Mouse (Mus musculus): Measurements from ENCODE around the gene Aldoc. TPM values are rescaled to one million over a fixed set of nuclear protein-coding genes. Genes with fewer than 3 reads are reported as not detected.

Gene Aldoc
- 67.1 and 68.0 TPM in 2 replicates for polyA plus RNA-seq (2012; rRNA removed)

GRCm38 (mm10) chr11:78322860-78323259 lies at the start of gene Aldoc:
Aldoc (plus strand) TSS chr11:78322968.

DNA sequence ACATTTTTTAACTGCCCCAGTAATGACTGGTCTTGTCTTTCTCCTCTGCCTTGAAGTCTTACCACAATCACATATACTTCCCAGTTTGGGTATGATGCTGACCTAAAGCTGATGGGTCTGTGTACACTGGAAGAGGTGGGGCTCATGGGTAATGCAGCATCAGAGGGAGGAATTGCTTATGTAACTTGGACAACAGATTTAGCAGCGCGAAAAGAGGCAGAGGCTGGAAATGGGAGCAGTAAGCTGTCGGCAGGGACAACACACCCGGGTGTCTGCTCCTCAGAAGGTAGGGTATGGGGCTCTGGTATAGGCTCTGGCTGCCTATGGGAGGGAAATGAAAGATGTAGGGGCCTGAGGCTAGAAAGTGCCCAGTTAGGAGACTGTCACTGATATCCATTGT lies 32.1 kb upstream of the Aldoc start, which contains the start of gene BC030499:
BC030499 (plus strand) TSS at position 188 of the 400 bp plus-strand sequence.

GRCm38 (mm10) chr11:78301357-78302084 lies 21.2 kb upstream of the Aldoc start, which contains the start of gene Spag5:
Spag5 (plus strand) TSS chr11:78301529.

DNA sequence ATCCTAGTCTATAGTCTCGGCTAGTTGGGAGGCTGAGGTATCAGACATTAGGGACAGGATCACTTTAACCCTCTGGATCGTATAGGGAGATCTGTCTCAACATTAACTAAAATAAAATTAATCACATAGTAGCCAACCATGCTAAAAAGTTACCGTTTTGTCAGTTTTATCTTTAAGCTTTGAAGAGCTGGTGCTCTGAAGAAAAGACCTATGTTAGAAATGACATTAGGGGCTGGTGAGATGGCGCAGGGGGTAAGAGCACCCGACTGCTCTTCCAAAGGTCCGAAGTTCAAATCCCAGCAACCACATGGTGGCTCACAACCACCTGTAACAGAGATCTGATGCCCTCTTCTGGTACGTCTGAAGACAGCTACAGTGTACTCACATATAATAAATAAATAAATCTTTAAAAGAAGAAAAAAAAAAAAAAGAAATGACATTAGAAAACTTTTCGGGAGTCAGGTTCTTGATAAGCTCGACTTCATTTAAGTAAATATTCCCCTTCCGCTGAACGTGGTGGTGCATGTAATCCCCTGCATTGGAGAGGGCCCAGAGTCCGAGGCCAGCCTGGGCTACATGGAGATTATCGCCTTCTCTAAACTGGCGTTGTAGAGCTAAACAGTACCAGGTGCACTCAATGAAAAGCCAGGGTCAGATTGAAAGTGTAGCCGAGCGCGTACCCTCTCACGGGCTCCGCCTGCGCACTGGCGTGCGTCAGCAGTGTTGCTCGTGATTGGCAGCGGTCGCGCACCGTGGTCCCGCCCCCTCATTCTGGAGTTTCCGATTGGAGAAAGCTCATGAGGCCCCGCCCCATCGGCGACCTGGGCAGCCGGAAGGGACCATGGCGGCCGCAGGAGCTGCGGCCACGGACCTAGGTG lies 5.1 kb downstream of the Aldoc start, which contains the start of gene Pigs:
Pigs (plus strand) TSS at position 782 of the 878 bp plus-strand sequence.

GRCm38 (mm10) chr11:78343381-78344327 lies 20.9 kb downstream of the Aldoc start, which contains the start of gene Unc119:
Unc119 (plus strand) TSS chr11:78343482.

Other genes starting within 250 kb of the Aldoc start
- 38.3 and 49.4 TPM in 2 replicates for gene Eral1, start 242.6 kb upstream of the Aldoc start, polyA plus RNA-seq (2012; rRNA removed)
- gene Fam222b, start 228.3 kb upstream of the Aldoc start, polyA plus RNA-seq (2012; rRNA removed), result 30.4 and 47.6 TPM in 2 replicates
- gene Traf4, start 157.4 kb upstream of the Aldoc start, polyA plus RNA-seq (2012; rRNA removed), result 122 and 141 TPM in 2 replicates
- 34.2 and 34.3 TPM in 2 replicates for gene Nek8, start 146.3 kb upstream of the Aldoc start, polyA plus RNA-seq (2012; rRNA removed)
- gene Tlcd1, start 146.3 kb upstream of the Aldoc start, polyA plus RNA-seq (2012; rRNA removed), result 100 and 122 TPM in 2 replicates
- gene Rpl23a, start 139.4 kb upstream of the Aldoc start, polyA plus RNA-seq (2012; rRNA removed), result 166 and 182 TPM in 2 replicates
- 162 and 227 TPM in 2 replicates for gene Rab34, start 134.5 kb upstream of the Aldoc start, polyA plus RNA-seq (2012; rRNA removed)
- 0.90 and 1.1 TPM in 2 replicates for gene Proca1, start 129.6 kb upstream of the Aldoc start, polyA plus RNA-seq (2012; rRNA removed)
- gene Sdf2, start 77.2 kb upstream of the Aldoc start, polyA plus RNA-seq (2012; rRNA removed), result 160 and 201 TPM in 2 replicates
- gene Supt6, start 77.0 kb upstream of the Aldoc start, polyA plus RNA-seq (2012; rRNA removed), result 17.8 and 25.3 TPM in 2 replicates
- 88.4 and 89.1 TPM in 2 replicates for gene 2610507B11Rik, start 61.2 kb upstream of the Aldoc start, polyA plus RNA-seq (2012; rRNA removed)
- gene BC030499, start 32.1 kb upstream of the Aldoc start, polyA plus RNA-seq (2012; rRNA removed), result 0.15 and 0.23 TPM in 2 replicates
- 11.1 and 11.4 TPM in 2 replicates for gene Spag5, start 21.4 kb upstream of the Aldoc start, polyA plus RNA-seq (2012; rRNA removed)
- gene Pigs, start 5.4 kb downstream of the Aldoc start, polyA plus RNA-seq (2012; rRNA removed), result 107 and 137 TPM in 2 replicates
- gene Unc119, start 20.5 kb downstream of the Aldoc start, polyA plus RNA-seq (2012; rRNA removed), result 97.4 and 148 TPM in 2 replicates
- gene Foxn1, start 63.6 kb downstream of the Aldoc start, polyA plus RNA-seq (2012; rRNA removed), result not detected in 2 replicates
- 1.8 TPM in 2 replicates for gene Slc13a2, start 99.2 kb downstream of the Aldoc start, polyA plus RNA-seq (2012; rRNA removed)
- gene Slc46a1, start 142.7 kb downstream of the Aldoc start, polyA plus RNA-seq (2012; rRNA removed), result 45.6 and 45.9 TPM in 2 replicates
- gene Sarm1, start 174.8 kb downstream of the Aldoc start, polyA plus RNA-seq (2012; rRNA removed), result 1.8 and 2.0 TPM in 2 replicates
- gene Vtn, start 176.1 kb downstream of the Aldoc start, polyA plus RNA-seq (2012; rRNA removed), result 9.1 and 12.5 TPM in 2 replicates
- gene Sebox, start 180.5 kb downstream of the Aldoc start, polyA plus RNA-seq (2012; rRNA removed), result 1.8 and 2.2 TPM in 2 replicates
- 10.1 and 13.4 TPM in 2 replicates for gene Tmem199, start 189.2 kb downstream of the Aldoc start, polyA plus RNA-seq (2012; rRNA removed)
- gene Poldip2, start 189.2 kb downstream of the Aldoc start, polyA plus RNA-seq (2012; rRNA removed), result 75.3 and 83.9 TPM in 2 replicates
- 42.6 and 47.1 TPM in 2 replicates for gene Tnfaip1, start 213.4 kb downstream of the Aldoc start, polyA plus RNA-seq (2012; rRNA removed)
- gene Ift20, start 213.4 kb downstream of the Aldoc start, polyA plus RNA-seq (2012; rRNA removed), result 115 and 119 TPM in 2 replicates
- gene Tmem97, start 227.8 kb downstream of the Aldoc start, polyA plus RNA-seq (2012; rRNA removed), result 26.2 and 35.9 TPM in 2 replicates

Data from ovary, adult 2 months (tissue).